Comparison of ENCODE assay signal across 9 mouse cellular contexts in the genomic region with DNA sequence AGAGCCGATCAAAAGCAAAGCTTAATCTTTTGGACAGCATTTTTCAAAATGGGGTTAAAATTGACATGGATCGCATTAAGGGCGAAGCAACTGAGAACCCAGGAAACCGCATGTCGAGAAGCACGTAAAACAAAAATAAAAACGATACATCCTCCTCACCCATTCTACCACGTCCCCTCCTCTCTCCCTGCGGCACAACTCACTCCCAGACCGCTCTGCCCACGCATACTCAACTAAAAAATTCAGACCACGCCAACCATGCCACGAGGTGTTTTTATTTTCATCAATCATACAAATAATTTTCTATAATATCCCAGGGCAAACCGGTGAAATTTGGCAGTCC. TPM values are rescaled to one million over a fixed set of nuclear protein-coding genes. Genes with fewer than 3 reads are reported as not detected.
A peak's percentile ranks its signal among the peaks of the same experiment; 100 is the strongest.
DNase-seq lines count a peak whose midpoint lies in the region; ATAC-seq and TF ChIP-seq lines count a peak whose summit lies in the region.
"Had no signal": no experiment of that assay in that cellular context is flagged by ENCODE, and none has a peak within 500 bp of the region (broad histone marks: within the 10 kb centered on the region; RNA-seq: fewer than 3 reads in every experiment).

No protein-coding gene starts in this region.

- 2% methylated on average over 14 of the region's 14 CpGs for WGBS in hindbrain, embryonic 16.5 days

- H3K36me3 ChIP-seq in testis, adult 2 months (ENCODE audit: control insufficient read depth, insufficient read depth, low read length): no peaks in the 10 kb centered on the region
- no peaks in the 10 kb centered on the region for H3K36me3 ChIP-seq in hindbrain, embryonic 16.5 days (ENCODE audit: control insufficient read depth, insufficient read depth, low read length)
- H3K36me3 ChIP-seq: G1E had no signal

- peak; percentile 26 for DNase-seq in cerebellum, adult 11-12 months
- no peak for DNase-seq in cerebellum, postnatal 4 days (ENCODE audit: low spot score in 2 of 2)
- DNase-seq in testis, postnatal 10 days (ENCODE audit: low spot score): no peak
- DNase-seq in natural killer cell, adult 2 months (ENCODE audit: low spot score in 2 of 2): peak; percentile 30 to 43
- DNase-seq in gastrocnemius, postnatal 10 days: no peak
- DNase-seq in left cerebral cortex, postnatal 14 days (ENCODE audit: low spot score in 2 of 2): no peak

- peak overlapping the region; percentile 39; the same call in 1 of the 2 replicates for H3K27ac ChIP-seq in testis, adult 2 months (ENCODE audit: control insufficient read depth, insufficient read depth, low read depth, low read length)
- peak overlapping the region; percentile 99 for H3K27ac ChIP-seq in hindbrain, embryonic 16.5 days (ENCODE audit: low read depth, low read length)

- H3K4me1 ChIP-seq in testis, adult 2 months (ENCODE audit: control insufficient read depth, insufficient read depth, low read length): peaks cover 15% of the 10 kb centered on the region
- peaks cover 13% of the 10 kb centered on the region for H3K4me1 ChIP-seq in hindbrain, embryonic 16.5 days (ENCODE audit: control insufficient read depth, insufficient read depth, low read depth, low read length)

- no peak for ATAC-seq in hindbrain, embryonic 16.5 days

- TF ChIP-seq CTCF in testis, adult 2 months (IDR thresholded peaks at IDR 0.05; ENCODE audit: control insufficient read depth, insufficient read depth, insufficient replicate concordance, low read depth, low read length): no peak

- H3K4me2 ChIP-seq in hindbrain, embryonic 16.5 days (ENCODE audit: low read length): peak overlapping the region; percentile 66

- no peak for TF ChIP-seq POLR2A in testis, adult 2 months (IDR thresholded peaks at IDR 0.05; ENCODE audit: control insufficient read depth, low read depth, low read length)

- H3K27me3 ChIP-seq in testis, adult 2 months (ENCODE audit: control insufficient read depth, insufficient read depth, low read length): no peaks in the 10 kb centered on the region
- H3K27me3 ChIP-seq in hindbrain, embryonic 16.5 days (replicated peaks; ENCODE audit: control insufficient read depth, insufficient read depth, low read length): no peaks in the 10 kb centered on the region

- intact Hi-C loops in left cerebral cortex, postnatal 14 days (cut with DNase I): no loop called here

- no peaks in the 10 kb centered on the region for H3K9me3 ChIP-seq in hindbrain, embryonic 16.5 days (ENCODE audit: control insufficient read depth, low read length)
- H3K9me3 ChIP-seq: G1E had no signal

- peak overlapping the region; percentile 100 for H3K9ac ChIP-seq in hindbrain, embryonic 16.5 days (ENCODE audit: low read depth, low read length)

- H3K4me3 ChIP-seq in testis, adult 2 months (ENCODE audit: control insufficient read depth, low read depth, low read length): peak overlapping the region; percentile 70
- H3K4me3 ChIP-seq in hindbrain, embryonic 16.5 days (ENCODE audit: low read length): peak overlapping the region; percentile 89

RNA-seq across cellular contexts. Expression of a gene that starts 1.5 kb away (rescaled TPM):
- polyA plus RNA-seq in testis, adult 2 months (2012; rRNA removed): 1,023 and 1,270 TPM in 2 replicates
- polyA plus RNA-seq in hindbrain, embryonic 16.5 days (2015; fragmentation: Nextera tagmentation; extraction: Ambion mirVana): 3,926 and 4,269 TPM in 2 replicates
- total RNA-seq in gastrocnemius, postnatal 10 days (2021): 100 to 1,000 TPM; 485 to 609 TPM
- total RNA-seq in left cerebral cortex, postnatal 14 days (2021): 100 to 1,000 TPM; 833 to 928 TPM

RNA-seq across cellular contexts. Expression of a gene that starts 57.3 kb away (rescaled TPM):
- 517 and 550 TPM in 2 replicates for polyA plus RNA-seq in testis, adult 2 months (2012; rRNA removed)
- polyA plus RNA-seq in hindbrain, embryonic 16.5 days (2015; fragmentation: Nextera tagmentation; extraction: Ambion mirVana): 28.9 and 30.2 TPM in 2 replicates
- 10 to 100 TPM; 84.0 to 87.2 TPM for total RNA-seq in gastrocnemius, postnatal 10 days (2021)
- 10 to 100 TPM; 62.3 to 62.5 TPM for total RNA-seq in left cerebral cortex, postnatal 14 days (2021)

Comparison
In these comparisons a context has a peak if more than half of its experiments do, and no peak if none do; other contexts are left out.
1. DNase-seq: peak in cerebellum, adult 11-12 months (single experiment) and natural killer cell, adult 2 months (2 of 2); none in cerebellum, postnatal 4 days (0 of 2), testis, postnatal 10 days (single experiment), gastrocnemius, postnatal 10 days (single experiment) and left cerebral cortex, postnatal 14 days (0 of 2).